Mouse (Mus musculus): Measurements from ENCODE around the gene Trip6.

GRCm38 (mm10) chr5:137289591-137290365 is 24.4 kb downstream of the Trip6 start:
- TF ChIP-seq POLR2A (IDR thresholded peaks at IDR 0.05; ENCODE audit: borderline replicate concordance, extremely low read depth, low read depth, low read length) (no peak), CTCF (IDR thresholded peaks at IDR 0.05; ENCODE audit: insufficient read depth, low read length) (no peak)
